Mouse (Mus musculus) kidney, adult 2 months (tissue): ENCODE measurements at regions not wholly inside any gene's neighbourhood (a gene's known extent, or its start where the extent isn't known, plus 50 kb on each side); places are given as distances from the start of the nearest gene placed in this dataset.
"Not testable (repeated sequence)": the region's sequence is repeated elsewhere in the genome, so short reads cannot be mapped to it uniquely, and the experiment has no call there.

Experiments
- CTCF ChIP-seq: fragments of 200-500 bp; conservative IDR thresholded peaks from 2 replicates; pipeline ENCODE4 v1.5.1; 2011; ENCODE audit warnings: low read depth, mild to moderate bottlenecking, control low read depth, low read length, moderate library complexity, mixed read lengths; ENCODE audit not compliant: insufficient read depth, insufficient read length
- POLR2A ChIP-seq: fragments of 200-500 bp; IDR thresholded peaks from one replicate; pipeline ENCODE4 v1.6.1; 2011; ENCODE audit warnings: low read depth, low read length, control low read depth

GRCm38 (mm10) chrX:50537785-50538159 is 109.5 kb upstream of the Olfr1324 start:
- TF ChIP-seq CTCF, POLR2A: not testable (repeated sequence)
